Mouse (Mus musculus) lung, postnatal 0 days (tissue): ENCODE results near the gene 6430548M08Rik. TPM values are rescaled to one million over a fixed set of nuclear protein-coding genes. Genes with fewer than 3 reads are reported as not detected.

Source experiments
- ATAC-seq: fragments of 200-750 bp; cut with Nextera tagmentation; 2 replicates; pipeline ENCODE4 v1.8.0; 2017; ENCODE audit warnings: moderate library complexity
- DNase-seq: peaks from one replicate; pipeline ENCODE4 v3.0.0-alpha.2; 2016; ENCODE audit warnings: low spot score
- H3K27ac ChIP-seq: fragments of 300-500 bp; sonication (generic); 2 replicates; pipeline ENCODE4 v1.5.1; 2014; ENCODE audit warnings: antibody characterized with exemption, mild to moderate bottlenecking, low read length, mixed read lengths
- H3K27me3 ChIP-seq: fragments of 300-500 bp; sonication (generic); replicated peaks from 2 replicates; pipeline ENCODE4 v1.6.1; 2014; ENCODE audit warnings: low read length, mixed read lengths; ENCODE audit not compliant: insufficient read depth
- H3K36me3 ChIP-seq: fragments of 300-500 bp; sonication (generic); 2 replicates; pipeline ENCODE4 v1.6.1; 2014; ENCODE audit warnings: low read length, mixed read lengths; ENCODE audit not compliant: insufficient read depth
- H3K4me1 ChIP-seq: fragments of 300-500 bp; sonication (generic); 2 replicates; pipeline ENCODE4 v1.6.1; 2014; ENCODE audit warnings: antibody characterized with exemption, low read depth, low read length, mixed read lengths; ENCODE audit not compliant: insufficient read depth
- H3K4me2 ChIP-seq: fragments of 300-500 bp; sonication (generic); replicated peaks from 2 replicates; pipeline ENCODE4 v1.6.1; 2014; ENCODE audit warnings: low read depth, mild to moderate bottlenecking, low read length, moderate library complexity, mixed read lengths
- H3K4me3 ChIP-seq: fragments of 300-500 bp; sonication (generic); 2 replicates; pipeline ENCODE4 v1.5.1; 2014; ENCODE audit warnings: low read depth, low read length
- H3K9ac ChIP-seq: fragments of 300-500 bp; sonication (generic); replicated peaks from 2 replicates; pipeline ENCODE4 v1.6.1; 2014; ENCODE audit warnings: low read depth, mild to moderate bottlenecking
- H3K9me3 ChIP-seq: fragments of 300-500 bp; sonication (generic); 2 replicates; pipeline ENCODE4 v1.6.1; 2016; ENCODE audit warnings: low read length, mixed read lengths
- CTCF ChIP-seq: IDR thresholded peaks from 2 replicates; pipeline ENCODE4 v1.5.1; 2016; ENCODE audit warnings: antibody characterized with exemption, mild to moderate bottlenecking
- EP300 ChIP-seq: IDR thresholded peaks from 2 replicates; pipeline ENCODE4 v1.6.1; 2016; ENCODE audit warnings: antibody characterized with exemption, mild to moderate bottlenecking, control low read depth
- WGBS: fragments of 180-500 bp; shearing (Covaris S2); extraction: QIAGEN DNeasy Blood & Tissue Kit; methylation state at CpG from one replicate; pipeline ENCODE4 v1.1.7; 2014; 5-methylcytosine and 5-hydroxymethylcytosine counted together
- polyA plus RNA-seq: library from polyadenylated mRNA; unstranded; fragments of >200 nt; fragmentation: Nextera tagmentation; extraction: Ambion mirVana; gene quantifications from 2 replicates; pipeline ENCODE4 v1.2.1, GENCODE M21; 2015

6430548M08Rik gene
- polyA plus RNA-seq, 1 experiment from 2014 or later: 16.3 TPM

DNA sequence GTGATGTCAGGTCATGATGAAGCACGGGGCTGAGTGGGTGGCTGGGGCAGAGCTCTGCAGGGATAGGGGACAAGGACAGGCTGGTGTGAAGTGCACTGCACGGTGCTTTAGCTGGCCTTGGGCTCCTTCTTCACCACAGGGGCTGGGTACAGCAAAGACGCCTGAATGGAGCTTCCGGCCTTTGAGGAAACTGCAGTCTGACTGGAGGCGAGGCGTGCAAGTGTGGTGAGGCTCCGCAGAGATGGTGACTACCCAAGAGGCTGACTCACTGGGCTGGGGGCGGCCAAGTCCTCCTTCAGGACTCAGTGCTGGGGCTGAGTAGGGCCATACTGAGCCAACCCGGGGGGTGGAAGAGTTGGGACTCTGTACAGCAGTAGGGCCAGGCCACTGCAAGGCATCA is 92.0 kb downstream of the 6430548M08Rik start:
- DNase-seq (no peak), ATAC-seq (no peak)
- WGBS: 74% methylated on average over 9 of the region's 9 CpGs
- Histone ChIP-seq H3K4me3 (no peak overlapping the region), H3K9ac (no peak overlapping the region), H3K4me2 (no peak overlapping the region), H3K36me3 (no peaks in the 10 kb centered on the region), H3K4me1 (peaks cover 11% of the 10 kb centered on the region), H3K9me3 (no peaks in the 10 kb centered on the region), H3K27me3 (no peaks in the 10 kb centered on the region), H3K27ac (no peak overlapping the region)
- no peak for TF ChIP-seq CTCF
- no peak for TF ChIP-seq EP300

DNA sequence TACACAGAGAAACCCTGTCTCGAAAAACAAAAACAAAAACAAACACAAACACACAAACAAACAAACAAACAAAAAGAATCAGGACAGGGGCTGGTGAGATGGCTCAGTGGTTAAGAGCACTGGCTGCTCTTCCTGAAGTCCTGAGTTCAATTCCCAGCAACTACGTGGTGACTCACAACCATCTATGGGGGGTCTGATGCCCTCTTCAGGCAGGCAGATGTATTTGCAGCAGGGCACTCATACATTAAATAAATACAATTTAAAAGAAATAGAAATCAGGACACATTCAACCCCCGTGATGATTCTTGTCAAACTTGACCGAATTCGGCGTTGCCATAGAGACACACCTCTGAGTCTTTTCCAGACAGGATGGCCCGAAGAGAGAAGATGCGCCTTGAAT is 93.4 kb downstream of the 6430548M08Rik start:
- 86% methylated on average over 8 of the region's 8 CpGs for WGBS
- Histone ChIP-seq H3K4me3 (no peak overlapping the region), H3K36me3 (no peaks in the 10 kb centered on the region), H3K4me1 (peaks cover 11% of the 10 kb centered on the region), H3K9ac (no peak overlapping the region), H3K27me3 (no peaks in the 10 kb centered on the region), H3K9me3 (no peaks in the 10 kb centered on the region), H3K4me2 (no peak overlapping the region), H3K27ac (no peak overlapping the region)
- ATAC-seq (no peak), DNase-seq (peak; percentile 17)
- TF ChIP-seq EP300: no peak
- peak; percentile 40 for TF ChIP-seq CTCF

GRCm38 (mm10) chr8:120208113-120208512 is 94.2 kb downstream of the 6430548M08Rik start:
- no peak overlapping the region for H3K27ac ChIP-seq
- H3K4me1 ChIP-seq: peaks cover 11% of the 10 kb centered on the region
- no peak overlapping the region for H3K4me2 ChIP-seq
- no peak overlapping the region for H3K4me3 ChIP-seq
- no peaks in the 10 kb centered on the region for H3K36me3 ChIP-seq
- TF ChIP-seq EP300: peak; percentile 73
- TF ChIP-seq CTCF: no peak
- WGBS: 41% methylated on average over 11 of the region's 11 CpGs
- H3K9ac ChIP-seq: no peak overlapping the region
- ATAC-seq (peak; percentile 14; the same call in 1 of the 2 replicates), DNase-seq (peak; percentile 36)
- no peaks in the 10 kb centered on the region for H3K9me3 ChIP-seq
- no peaks in the 10 kb centered on the region for H3K27me3 ChIP-seq

DNA sequence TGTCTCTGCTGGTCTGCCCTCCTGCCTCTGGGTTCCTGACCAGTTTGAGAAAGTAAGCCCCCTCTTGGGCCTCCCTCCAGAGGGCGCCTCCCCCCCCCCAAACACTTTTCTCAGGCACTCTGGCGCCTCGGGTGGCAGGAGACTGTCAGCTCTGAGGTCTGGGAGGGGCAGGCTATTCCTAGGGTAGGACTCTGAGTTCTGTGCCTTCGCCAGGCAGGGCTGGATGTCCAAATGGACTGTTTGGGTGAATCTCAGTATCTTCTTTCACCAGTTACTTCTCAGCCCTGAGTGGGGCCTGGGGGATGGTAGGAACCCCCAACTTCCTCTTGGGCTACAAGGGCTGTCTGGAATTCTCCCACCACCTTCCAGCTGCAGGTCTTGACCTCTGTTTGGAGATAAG is 97.4 kb downstream of the 6430548M08Rik start:
- Histone ChIP-seq H3K27ac (no peak overlapping the region), H3K27me3 (no peaks in the 10 kb centered on the region), H3K4me3 (no peak overlapping the region), H3K9me3 (no peaks in the 10 kb centered on the region), H3K9ac (no peak overlapping the region), H3K36me3 (no peaks in the 10 kb centered on the region), H3K4me1 (no peaks in the 10 kb centered on the region), H3K4me2 (no peak overlapping the region)
- ATAC-seq (peak; percentile 29; the same call in 1 of the 2 replicates), DNase-seq (peak; percentile 37)
- TF ChIP-seq EP300 (no peak), CTCF (peak; percentile 63)
- WGBS: 26% methylated on average over 3 of the region's 4 CpGs

- DNase-seq (no peak), ATAC-seq (no peak)
- Histone ChIP-seq H3K27me3 (no peaks in the 10 kb centered on the region), H3K27ac (no peak overlapping the region), H3K9ac (no peak overlapping the region), H3K36me3 (no peaks in the 10 kb centered on the region), H3K4me2 (no peak overlapping the region), H3K4me1 (no peaks in the 10 kb centered on the region), H3K9me3 (no peaks in the 10 kb centered on the region), H3K4me3 (no peak overlapping the region)
- 83% methylated on average over 7 of the region's 7 CpGs for WGBS
- TF ChIP-seq CTCF (no peak), EP300 (no peak)
Measured at GRCm38 (mm10) chr8:120212596-120212995, 98.6 kb downstream of the 6430548M08Rik start.

GRCm38 (mm10) chr8:120213229-120213628 is 99.3 kb downstream of the 6430548M08Rik start:
- no peaks in the 10 kb centered on the region for H3K4me1 ChIP-seq
- DNase-seq (no peak), ATAC-seq (no peak)
- H3K4me2 ChIP-seq: no peak overlapping the region
- H3K27ac ChIP-seq: no peak overlapping the region
- no peak overlapping the region for H3K4me3 ChIP-seq
- no peaks in the 10 kb centered on the region for H3K27me3 ChIP-seq
- WGBS: 96% methylated on average over 3 of the region's 3 CpGs
- H3K9me3 ChIP-seq: no peaks in the 10 kb centered on the region
- no peak overlapping the region for H3K9ac ChIP-seq
- TF ChIP-seq EP300 (no peak), CTCF (no peak)
- H3K36me3 ChIP-seq: no peaks in the 10 kb centered on the region

GRCm38 (mm10) chr8:120213939-120214338 is 100.0 kb downstream of the 6430548M08Rik start:
- Histone ChIP-seq H3K4me1 (no peaks in the 10 kb centered on the region), H3K36me3 (no peaks in the 10 kb centered on the region), H3K27ac (no peak overlapping the region), H3K4me3 (no peak overlapping the region), H3K9ac (no peak overlapping the region), H3K4me2 (no peak overlapping the region), H3K27me3 (no peaks in the 10 kb centered on the region), H3K9me3 (no peaks in the 10 kb centered on the region)
- ATAC-seq (no peak), DNase-seq (no peak)
- WGBS: 79% methylated on average over 5 of the region's 5 CpGs
- TF ChIP-seq CTCF (no peak), EP300 (no peak)

Other genes starting within 250 kb of the 6430548M08Rik start
- 38.1 and 40.3 TPM in 2 replicates for gene Usp10, start 203.8 kb upstream of the 6430548M08Rik start, polyA plus RNA-seq
- not detected in 2 replicates for gene Gm20388, start 203.3 kb upstream of the 6430548M08Rik start, polyA plus RNA-seq
- 9.7 and 16.8 TPM in 2 replicates for gene Crispld2, start 121.7 kb upstream of the 6430548M08Rik start, polyA plus RNA-seq
- gene Zdhhc7, start 12.7 kb upstream of the 6430548M08Rik start, polyA plus RNA-seq: 31.0 and 33.0 TPM in 2 replicates
- 3.9 and 6.5 TPM in 2 replicates for gene Fam92b, start 63.3 kb downstream of the 6430548M08Rik start, polyA plus RNA-seq
- gene Gse1, start 114.3 kb downstream of the 6430548M08Rik start, polyA plus RNA-seq: 9.5 and 9.9 TPM in 2 replicates